Mouse (Mus musculus) kidney, embryonic 16.5 days (tissue): Measurements from ENCODE around the gene Ttc29. TPM values are rescaled to one million over a fixed set of nuclear protein-coding genes. Genes with fewer than 3 reads are reported as not detected.

Source experiments
- ATAC-seq: fragments of 200-750 bp; cut with Nextera tagmentation; 2 replicates; pipeline ENCODE4 v1.8.0; 2017; ENCODE audit warnings: moderate TSS enrichment; ENCODE audit not compliant: low FRiP score, low TSS enrichment
- H3K27ac ChIP-seq: fragments of 300-500 bp; sonication (generic); 2 replicates; pipeline ENCODE4 v1.5.1; 2014; ENCODE audit warnings: low read length
- H3K27me3 ChIP-seq: fragments of 300-500 bp; sonication (generic); 2 replicates; pipeline ENCODE4 v1.6.1; 2014; ENCODE audit warnings: low read length, control low read depth, mixed read lengths; ENCODE audit not compliant: insufficient read depth
- H3K36me3 ChIP-seq: fragments of 300-500 bp; sonication (generic); 2 replicates; pipeline ENCODE4 v1.6.1; 2014; ENCODE audit warnings: low read length, control low read depth, mixed read lengths; ENCODE audit not compliant: insufficient read depth
- H3K4me1 ChIP-seq: fragments of 300-500 bp; sonication (generic); 2 replicates; pipeline ENCODE4 v1.6.1; 2014; ENCODE audit warnings: low read length, control low read depth, mixed read lengths; ENCODE audit not compliant: insufficient read depth
- H3K4me2 ChIP-seq: fragments of 300-500 bp; sonication (generic); replicated peaks from 2 replicates; pipeline ENCODE4 v1.6.1; 2014; ENCODE audit warnings: low read depth, low read length
- H3K4me3 ChIP-seq: fragments of 300-500 bp; sonication (generic); 2 replicates; pipeline ENCODE4 v1.5.1; 2014; ENCODE audit warnings: mild to moderate bottlenecking, low read length
- H3K9ac ChIP-seq: fragments of 300-500 bp; sonication (generic); replicated peaks from 2 replicates; pipeline ENCODE4 v1.6.1; 2014; ENCODE audit warnings: low read length
- H3K9me3 ChIP-seq: fragments of 300-500 bp; sonication (generic); 2 replicates; pipeline ENCODE4 v1.6.1; 2016; ENCODE audit warnings: low read length, control low read depth
- WGBS: fragments of 180-500 bp; shearing (Covaris S2); extraction: QIAGEN DNeasy Blood & Tissue Kit; methylation state at CpG from one replicate; pipeline ENCODE4 v1.1.7; 2014; 5-methylcytosine and 5-hydroxymethylcytosine counted together
- polyA plus RNA-seq: library from polyadenylated mRNA; unstranded; fragments of >200 nt; fragmentation: Nextera tagmentation; extraction: Ambion mirVana; gene quantifications from 2 replicates; pipeline ENCODE4 v1.2.1, GENCODE M21; 2015

The Ttc29 gene
- polyA plus RNA-seq, 1 experiment from 2014 or later: not detected

DNA sequence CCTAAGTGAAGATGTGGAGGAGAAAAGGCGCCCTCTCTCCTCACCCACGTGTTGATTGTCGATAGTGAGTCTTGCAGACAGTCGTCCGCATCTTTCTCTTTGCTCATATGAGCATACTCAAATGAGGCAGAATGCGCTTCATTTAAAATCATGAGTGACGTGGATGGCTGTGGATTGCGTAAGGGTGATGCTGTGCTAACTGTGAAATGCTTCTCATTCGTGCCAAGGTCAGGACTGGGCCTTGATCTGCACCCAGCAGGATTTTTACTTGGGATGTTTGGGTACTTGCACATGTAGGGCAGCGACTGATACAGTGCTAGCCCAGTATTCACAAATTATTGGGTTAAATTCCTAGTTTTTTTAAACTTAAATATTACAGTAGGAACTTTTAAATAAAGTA is 56.2 kb downstream of the Ttc29 start:
- no peaks in the 10 kb centered on the region for H3K27me3 ChIP-seq
- H3K36me3 ChIP-seq: no peaks in the 10 kb centered on the region
- H3K9me3 ChIP-seq: no peaks in the 10 kb centered on the region
- no peak overlapping the region for H3K4me2 ChIP-seq
- peaks cover 7% of the 10 kb centered on the region; the same call in 1 of the 2 replicates for H3K4me1 ChIP-seq
- WGBS: 87% methylated on average over 10 of the region's 10 CpGs
- H3K27ac ChIP-seq: no peak overlapping the region
- H3K4me3 ChIP-seq: no peak overlapping the region
- ATAC-seq: no peak
- no peak overlapping the region for H3K9ac ChIP-seq

DNA sequence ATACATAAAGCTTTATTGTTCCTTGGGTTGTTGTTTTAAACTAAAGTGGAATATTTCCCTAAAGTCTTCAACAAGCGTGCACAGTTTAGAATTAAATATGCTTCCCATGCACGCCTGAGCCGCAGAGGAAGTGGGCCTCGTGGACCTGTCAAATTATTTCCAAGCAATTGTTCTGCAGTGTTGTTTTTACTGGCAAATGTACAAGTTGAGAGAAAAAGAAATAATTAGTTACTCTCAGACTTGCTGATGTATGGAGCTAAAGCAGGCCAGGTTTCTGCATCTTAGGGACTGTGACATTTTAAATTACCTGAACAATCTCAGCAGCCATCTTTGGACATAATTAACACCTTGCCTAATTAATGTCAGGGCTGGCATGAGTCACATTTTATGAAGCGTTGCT is 58.3 kb downstream of the Ttc29 start:
- H3K4me1 ChIP-seq: peaks cover 7% of the 10 kb centered on the region; the same call in 1 of the 2 replicates
- ATAC-seq: no peak; the same call in 1 of the 2 replicates
- no peaks in the 10 kb centered on the region for H3K9me3 ChIP-seq
- 24% methylated on average over 5 of the region's 5 CpGs for WGBS
- no peak overlapping the region for H3K27ac ChIP-seq
- H3K4me3 ChIP-seq: no peak overlapping the region
- no peak overlapping the region for H3K4me2 ChIP-seq
- no peaks in the 10 kb centered on the region for H3K27me3 ChIP-seq
- no peaks in the 10 kb centered on the region for H3K36me3 ChIP-seq
- no peak overlapping the region for H3K9ac ChIP-seq

DNA sequence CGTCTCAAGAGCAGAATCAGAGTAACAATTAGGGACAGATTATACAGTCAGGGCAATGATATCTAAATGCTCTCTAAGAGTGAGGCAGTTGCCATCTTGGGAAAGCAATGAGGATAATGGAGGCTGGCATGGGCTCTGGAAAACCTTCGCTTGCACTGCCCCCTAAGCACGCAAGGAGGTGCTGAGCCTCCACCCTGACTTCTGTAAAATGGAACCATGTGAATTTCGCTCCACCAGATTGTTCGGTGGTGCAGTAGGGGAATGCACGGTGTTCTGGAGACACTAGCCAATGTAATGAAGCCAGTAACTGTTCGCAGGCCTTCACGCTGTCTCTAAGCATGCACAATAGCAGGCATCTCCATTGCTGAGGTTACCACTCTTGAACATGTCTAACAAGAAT is 63.0 kb downstream of the Ttc29 start:
- H3K4me2 ChIP-seq: no peak overlapping the region
- 0 out of 2 replicates have a peak, but pooled peaks cover 3% of the 10 kb centered on the region for H3K4me1 ChIP-seq
- no peak overlapping the region for H3K9ac ChIP-seq
- H3K4me3 ChIP-seq: no peak overlapping the region
- no peaks in the 10 kb centered on the region for H3K36me3 ChIP-seq
- H3K9me3 ChIP-seq: no peaks in the 10 kb centered on the region
- no peak overlapping the region for H3K27ac ChIP-seq
- ATAC-seq: no peak
- WGBS: 92% methylated on average over 8 of the region's 8 CpGs
- no peaks in the 10 kb centered on the region for H3K27me3 ChIP-seq

DNA sequence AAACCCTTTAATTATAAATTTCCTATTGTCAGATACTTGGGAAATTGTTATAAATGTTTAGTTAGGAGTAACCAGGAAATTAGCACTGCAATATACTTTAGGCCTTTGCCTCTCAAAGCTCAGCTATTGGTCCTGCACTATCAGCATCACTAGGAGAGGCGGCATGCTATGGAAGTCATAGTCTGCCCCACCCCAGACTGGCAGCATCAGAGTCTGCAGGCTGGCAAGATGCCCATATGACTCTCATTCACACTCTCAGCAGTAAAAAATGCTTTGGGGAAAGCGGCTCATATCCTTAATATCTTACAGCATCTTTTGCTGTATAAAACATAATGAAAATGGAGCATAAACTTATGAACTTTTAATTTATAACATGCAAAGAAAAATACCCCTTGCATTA is 64.3 kb downstream of the Ttc29 start:
- 79% methylated on average over 2 of the region's 2 CpGs for WGBS

DNA sequence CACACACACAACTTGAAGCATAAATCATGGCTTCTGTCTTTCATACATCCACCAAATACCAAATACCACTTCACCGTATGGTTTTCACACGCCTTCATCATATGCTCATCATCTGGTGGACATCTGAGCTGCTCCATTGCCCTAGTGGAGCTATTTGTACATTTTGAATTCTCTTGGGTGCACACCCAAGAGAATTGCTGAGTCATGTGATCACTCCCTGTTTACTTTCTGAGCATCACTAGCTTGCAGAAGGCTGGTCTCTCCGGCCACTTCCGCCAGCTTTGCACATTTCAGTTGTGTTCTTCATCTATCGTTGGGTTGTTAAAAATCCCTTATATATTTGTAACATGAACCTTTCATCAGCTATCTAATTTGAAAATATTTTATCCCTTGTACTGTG is 65.5 kb downstream of the Ttc29 start:
- Histone ChIP-seq H3K9ac (no peak overlapping the region), H3K27me3 (no peaks in the 10 kb centered on the region), H3K4me2 (no peak overlapping the region), H3K4me1 (no peaks in the 10 kb centered on the region), H3K27ac (no peak overlapping the region), H3K4me3 (no peak overlapping the region), H3K36me3 (no peaks in the 10 kb centered on the region), H3K9me3 (no peaks in the 10 kb centered on the region)
- no peak for ATAC-seq
- 94% methylated on average over 5 of the region's 5 CpGs for WGBS

More for the DNA sequence above, 64.3 kb downstream of the Ttc29 start:
- no peak overlapping the region for H3K9ac ChIP-seq
- no peaks in the 10 kb centered on the region for H3K4me1 ChIP-seq
- H3K27me3 ChIP-seq: no peaks in the 10 kb centered on the region
- H3K4me3 ChIP-seq: no peak overlapping the region
- H3K9me3 ChIP-seq: no peaks in the 10 kb centered on the region
- no peak for ATAC-seq
- H3K27ac ChIP-seq: no peak overlapping the region
- no peaks in the 10 kb centered on the region for H3K36me3 ChIP-seq
- H3K4me2 ChIP-seq: no peak overlapping the region

DNA sequence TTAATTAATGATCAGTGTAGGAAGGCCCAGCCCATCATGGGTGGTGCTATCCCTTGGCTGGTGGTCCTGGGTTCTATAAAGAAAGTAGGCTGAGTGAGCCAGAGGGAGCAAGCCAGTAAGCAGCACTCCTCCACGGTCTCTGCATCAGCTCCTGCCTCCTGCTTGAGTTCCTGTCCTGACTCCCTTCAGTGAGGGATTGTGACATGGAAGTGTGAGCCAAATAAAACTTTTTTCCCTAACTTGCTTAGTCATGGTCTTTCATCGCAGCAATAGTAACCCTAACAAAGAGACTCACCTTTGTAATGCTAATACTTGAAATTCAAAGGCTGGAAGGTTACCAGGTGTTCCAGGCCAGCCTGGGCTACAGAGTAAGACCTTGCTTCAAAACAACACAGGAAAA is 71.7 kb downstream of the Ttc29 start:
- 68% methylated on average over 2 of the region's 2 CpGs for WGBS
- H3K4me3 ChIP-seq: no peak overlapping the region
- H3K36me3 ChIP-seq: no peaks in the 10 kb centered on the region
- no peak overlapping the region for H3K9ac ChIP-seq
- H3K9me3 ChIP-seq: no peaks in the 10 kb centered on the region
- H3K27ac ChIP-seq: no peak overlapping the region
- H3K27me3 ChIP-seq: no peaks in the 10 kb centered on the region
- no peak for ATAC-seq
- no peaks in the 10 kb centered on the region for H3K4me1 ChIP-seq
- no peak overlapping the region for H3K4me2 ChIP-seq

DNA sequence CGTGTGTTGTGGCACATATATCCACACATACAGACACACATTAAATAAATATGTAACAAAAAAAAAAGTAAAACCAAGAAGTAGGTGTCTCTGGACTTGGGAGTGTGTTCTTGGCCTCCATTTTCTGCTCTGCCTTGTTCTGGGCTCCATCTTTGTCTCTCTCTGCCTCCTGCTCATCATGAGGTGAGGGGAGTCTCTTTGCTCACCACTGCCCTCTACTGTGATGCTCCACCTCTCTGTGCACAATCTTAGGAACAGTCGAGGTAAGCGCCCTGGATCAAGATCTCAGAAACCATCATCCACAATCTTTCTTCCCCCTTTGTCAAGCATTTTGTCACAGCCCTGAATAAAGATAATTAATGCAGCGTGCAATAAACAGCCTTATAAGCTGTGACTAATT is 72.3 kb downstream of the Ttc29 start:
- Histone ChIP-seq H3K4me1 (no peaks in the 10 kb centered on the region), H3K9ac (no peak overlapping the region), H3K36me3 (no peaks in the 10 kb centered on the region), H3K9me3 (no peaks in the 10 kb centered on the region), H3K4me3 (no peak overlapping the region), H3K4me2 (no peak overlapping the region), H3K27me3 (no peaks in the 10 kb centered on the region), H3K27ac (no peak overlapping the region)
- ATAC-seq: no peak
- 88% methylated on average over 4 of the region's 4 CpGs for WGBS

DNA sequence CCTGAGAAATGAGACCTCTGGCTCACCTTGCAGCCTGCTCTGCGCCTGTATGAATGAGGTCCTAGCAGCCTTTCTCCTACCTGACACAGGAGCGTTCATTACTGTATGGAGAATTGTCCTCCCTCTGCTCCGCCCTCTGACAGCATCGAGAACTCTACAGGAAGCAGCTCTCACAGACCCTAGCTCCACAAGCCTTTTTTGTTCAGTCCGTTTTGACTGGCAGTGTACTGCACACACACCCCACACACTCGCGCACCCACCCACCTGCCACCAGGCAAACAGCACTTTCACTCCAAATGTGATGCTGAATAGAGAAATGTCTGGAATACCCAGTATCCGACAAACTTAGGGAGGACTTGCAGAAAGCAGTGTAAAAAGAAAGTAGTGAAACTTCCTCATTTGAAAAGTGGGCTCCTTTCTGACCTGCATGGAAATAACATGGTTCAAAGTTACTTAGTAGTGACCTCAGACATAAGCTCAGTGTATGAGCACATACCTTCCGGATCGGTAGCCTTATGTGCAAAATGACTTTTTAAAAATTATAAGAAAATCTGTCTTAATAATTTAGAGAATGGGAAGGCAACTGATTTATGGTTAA is 76.4 kb downstream of the Ttc29 start:
- H3K36me3 ChIP-seq: no peaks in the 10 kb centered on the region
- H3K4me3 ChIP-seq: no peak overlapping the region
- H3K9ac ChIP-seq: no peak overlapping the region
- H3K9me3 ChIP-seq: no peaks in the 10 kb centered on the region
- H3K4me2 ChIP-seq: no peak overlapping the region
- no peak for ATAC-seq
- H3K27ac ChIP-seq: no peak overlapping the region
- no peaks in the 10 kb centered on the region for H3K27me3 ChIP-seq
- WGBS: 78% methylated on average over 10 of the region's 10 CpGs
- no peaks in the 10 kb centered on the region for H3K4me1 ChIP-seq

DNA sequence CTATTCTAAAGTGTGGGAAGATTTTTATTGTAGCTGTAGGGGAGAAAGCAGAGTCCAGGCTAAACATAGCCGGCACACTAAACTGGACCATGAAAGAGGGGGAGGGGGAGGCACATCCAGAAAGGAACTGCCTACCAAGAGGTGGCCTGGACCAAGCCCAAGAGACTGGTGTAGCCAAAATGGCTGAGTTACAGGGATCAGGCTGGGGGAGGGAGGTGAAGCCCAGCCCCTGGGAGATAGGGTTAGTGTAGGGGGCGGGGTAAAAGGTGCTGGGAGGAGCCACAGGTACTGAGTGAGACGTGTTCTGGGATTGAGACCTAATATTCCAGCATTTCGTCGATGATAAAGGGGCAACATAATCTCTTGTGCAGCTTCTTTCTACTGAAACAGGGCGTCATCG is 77.2 kb downstream of the Ttc29 start:
- Histone ChIP-seq H3K9ac (no peak overlapping the region), H3K4me1 (no peaks in the 10 kb centered on the region), H3K27me3 (no peaks in the 10 kb centered on the region), H3K4me3 (no peak overlapping the region), H3K36me3 (no peaks in the 10 kb centered on the region), H3K27ac (no peak overlapping the region), H3K9me3 (no peaks in the 10 kb centered on the region), H3K4me2 (no peak overlapping the region)
- 66% methylated on average over 7 of the region's 7 CpGs for WGBS
- ATAC-seq: no peak

DNA sequence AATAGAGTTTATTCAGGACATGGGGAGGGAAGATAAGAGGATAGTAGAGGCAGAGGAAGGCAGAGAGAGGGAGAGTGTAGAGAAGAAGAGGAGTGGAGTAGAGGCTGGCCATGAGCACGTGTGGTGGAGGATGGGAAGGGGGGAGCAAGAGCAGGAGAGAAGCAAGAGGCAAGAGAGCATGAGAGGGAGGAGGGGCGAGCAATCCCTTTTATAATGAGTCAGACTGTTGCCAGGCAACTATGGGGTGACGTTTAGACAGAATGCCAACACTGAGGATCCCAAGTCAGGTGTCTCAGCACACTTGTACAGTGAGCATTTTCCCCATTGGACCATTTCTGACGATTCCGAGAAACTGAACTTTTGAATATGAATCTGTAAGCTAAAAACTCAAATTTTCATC is 82.4 kb downstream of the Ttc29 start:
- Histone ChIP-seq H3K4me1 (no peaks in the 10 kb centered on the region), H3K4me3 (no peak overlapping the region), H3K36me3 (no peaks in the 10 kb centered on the region), H3K9ac (no peak overlapping the region), H3K4me2 (no peak overlapping the region), H3K27me3 (no peaks in the 10 kb centered on the region), H3K9me3 (no peaks in the 10 kb centered on the region; the same call in 1 of the 2 replicates), H3K27ac (no peak overlapping the region)
- no peak for ATAC-seq
- WGBS: 70% methylated on average over 5 of the region's 5 CpGs
